Mouse (Mus musculus) heart, adult 2 months (tissue): Measurements from ENCODE around the gene Morn1. TPM values are rescaled to one million over a fixed set of nuclear protein-coding genes. Genes with fewer than 3 reads are reported as not detected.

Experiments used
- DNase-seq, 2 experiments: peaks; one replicate each; pipeline ENCODE4 v3.0.0; 2021
- H3K27ac ChIP-seq: fragments of 200-600 bp; 2 replicates; pipeline ENCODE4 v1.8.1; 2022
- H3K27me3 ChIP-seq: fragments of 200-500 bp; 2 replicates; pipeline ENCODE4 v1.6.1; 2012; ENCODE audit warnings: mild to moderate bottlenecking, low read length, inconsistent platforms, mixed read lengths; ENCODE audit not compliant: control insufficient read depth, insufficient read depth
- H3K36me3 ChIP-seq: fragments of 200-500 bp; 2 replicates; pipeline ENCODE4 v1.6.1; 2012; ENCODE audit warnings: low read length, inconsistent platforms; ENCODE audit not compliant: control insufficient read depth, insufficient read depth
- H3K4me1 ChIP-seq: fragments of 200-500 bp; 2 replicates; pipeline ENCODE4 v1.6.1; 2011; ENCODE audit warnings: low read length; ENCODE audit not compliant: control insufficient read depth, insufficient read depth
- H3K4me3 ChIP-seq: fragments of 200-600 bp; 2 replicates; pipeline ENCODE4 v1.8.1; 2022
- H3K79me2 ChIP-seq: fragments of 200-500 bp; replicated peaks from 2 replicates; pipeline ENCODE4 v1.6.1; 2012; ENCODE audit warnings: mild to moderate bottlenecking, inconsistent platforms, low read length, moderate library complexity, mixed read lengths; ENCODE audit not compliant: control insufficient read depth, insufficient read depth
- H3K9ac ChIP-seq: fragments of 200-500 bp; 2 replicates; pipeline ENCODE4 v1.6.1; 2012; ENCODE audit warnings: low read depth, mild to moderate bottlenecking, control low read depth, inconsistent platforms, low read length, mixed read lengths
- CTCF ChIP-seq: fragments of 200-600 bp; IDR thresholded peaks from 2 replicates; pipeline ENCODE4 v1.8.1; 2022; ENCODE audit warnings: antibody characterized with exemption, mild to moderate bottlenecking, moderate library complexity
- EP300 ChIP-seq: fragments of 200-500 bp; IDR thresholded peaks from 2 replicates; pipeline ENCODE4 v1.6.1; 2011; ENCODE audit warnings: low read depth, low read length, control low read depth; ENCODE audit not compliant: insufficient read depth
- POLR2A ChIP-seq: fragments of 200-500 bp; IDR thresholded peaks from 2 replicates; pipeline ENCODE4 v1.6.1; 2011; ENCODE audit warnings: mild to moderate bottlenecking, low read depth, low read length, control low read depth; ENCODE audit not compliant: insufficient read depth
- WGBS: fragments of 180-500 bp; shearing (Covaris S2); methylation state at CpG from one replicate; pipeline ENCODE4 v1.1.7; 2018; 5-methylcytosine and 5-hydroxymethylcytosine counted together
- intact Hi-C: fragments of 180-260 bp; cut with DNase I; formaldehyde crosslinking; loops from one replicate; pipeline ENCODE4 v1.15.1; 2025
- polyA plus RNA-seq: library from polyadenylated mRNA; depleted of rRNA; stranded (reverse); fragments of >200 nt; gene quantifications from 2 replicates; pipeline ENCODE4 v1.2.3, GENCODE M21; 2012
- total RNA-seq, 2 experiments: library from RNA; stranded (reverse); gene quantifications; 2 replicates each; pipeline ENCODE4 v1.2.3; 2021

The Morn1 gene
- total and polyA plus RNA-seq, 3 experiments = 1.1 to 2.5 (median 1.3) TPM

- peak in 1 of 2 experiments; percentile 67 for DNase-seq
- Histone ChIP-seq H3K4me3 (no peak overlapping the region), H3K9ac (no peak overlapping the region), H3K27me3 (no peaks in the 10 kb centered on the region), H3K27ac (peak overlapping the region; percentile 23), H3K79me2 (no peaks in the 10 kb centered on the region), H3K36me3 (no peaks in the 10 kb centered on the region), H3K4me1 (no peaks in the 10 kb centered on the region)
- intact Hi-C loops = no loop called here
- TF ChIP-seq EP300 = no peak
- no peak for TF ChIP-seq CTCF
- TF ChIP-seq POLR2A = no peak
- WGBS = 36% methylated on average over 16 of the region's 16 CpGs
Measured at GRCm38 (mm10) chr4:155122444-155123040, 36.2 kb downstream of the Morn1 start.

- no peak for TF ChIP-seq EP300
- no peak for TF ChIP-seq CTCF
- no peak for TF ChIP-seq POLR2A
- intact Hi-C loops = no loop called here
- H3K4me1 ChIP-seq = no peaks in the 10 kb centered on the region
- H3K4me3 ChIP-seq = no peak overlapping the region
- DNase-seq = no peak
- H3K79me2 ChIP-seq = no peaks in the 10 kb centered on the region
- no peaks in the 10 kb centered on the region for H3K27me3 ChIP-seq
- H3K36me3 ChIP-seq = no peaks in the 10 kb centered on the region
- H3K9ac ChIP-seq = no peak overlapping the region
- 87% methylated on average over 9 of the region's 9 CpGs for WGBS
- H3K27ac ChIP-seq = no peak overlapping the region
Measured at GRCm38 (mm10) chr4:155123868-155124534, 37.6 kb downstream of the Morn1 start.

- Histone ChIP-seq H3K9ac (no peak overlapping the region), H3K79me2 (no peaks in the 10 kb centered on the region), H3K4me3 (no peak overlapping the region), H3K4me1 (peaks cover 5% of the 10 kb centered on the region), H3K27me3 (no peaks in the 10 kb centered on the region), H3K27ac (no peak overlapping the region), H3K36me3 (no peaks in the 10 kb centered on the region)
- TF ChIP-seq EP300 (no peak), POLR2A (no peak), CTCF (no peak)
- intact Hi-C loops = no loop called here
- no peak for DNase-seq
- 62% methylated on average over 7 of the region's 7 CpGs for WGBS
Measured at GRCm38 (mm10) chr4:155125310-155125709, 38.9 kb downstream of the Morn1 start.

GRCm38 (mm10) chr4:155126194-155126593, 39.8 kb downstream of the Morn1 start:
- Histone ChIP-seq H3K79me2 (no peaks in the 10 kb centered on the region), H3K27me3 (no peaks in the 10 kb centered on the region), H3K4me3 (no peak overlapping the region), H3K27ac (no peak overlapping the region), H3K36me3 (no peaks in the 10 kb centered on the region), H3K9ac (no peak overlapping the region), H3K4me1 (peaks cover 9% of the 10 kb centered on the region)
- TF ChIP-seq CTCF (no peak), EP300 (no peak), POLR2A (no peak)
- WGBS = 78% methylated on average over 5 of the region's 5 CpGs
- intact Hi-C loops = no loop called here
- no peak for DNase-seq

GRCm38 (mm10) chr4:155126602-155127372, 40.4 kb downstream of the Morn1 start:
- intact Hi-C loops = no loop called here

GRCm38 (mm10) chr4:155128411-155128810, 42.0 kb downstream of the Morn1 start:
- WGBS = 93% methylated on average over 15 of the region's 15 CpGs
- Histone ChIP-seq H3K27ac (no peak overlapping the region), H3K4me1 (peaks cover 10% of the 10 kb centered on the region)

More at GRCm38 (mm10) chr4:155126602-155127372, 40.4 kb downstream of the Morn1 start:
- Histone ChIP-seq H3K27ac (no peak overlapping the region), H3K4me3 (no peak overlapping the region), H3K27me3 (no peaks in the 10 kb centered on the region), H3K9ac (no peak overlapping the region), H3K36me3 (no peaks in the 10 kb centered on the region), H3K4me1 (peaks cover 9% of the 10 kb centered on the region), H3K79me2 (no peaks in the 10 kb centered on the region)
- TF ChIP-seq POLR2A (no peak), EP300 (no peak), CTCF (no peak)
- no peak for DNase-seq
- WGBS = 84% methylated on average over 7 of the region's 7 CpGs

More at GRCm38 (mm10) chr4:155128411-155128810, 42.0 kb downstream of the Morn1 start:
- Histone ChIP-seq H3K27me3 (no peaks in the 10 kb centered on the region), H3K36me3 (no peaks in the 10 kb centered on the region), H3K9ac (no peak overlapping the region), H3K4me3 (no peak overlapping the region), H3K79me2 (no peaks in the 10 kb centered on the region)
- TF ChIP-seq POLR2A = no peak
- TF ChIP-seq EP300 = no peak
- TF ChIP-seq CTCF = no peak
- intact Hi-C loops = loop anchor here (2.0 kb wide), 1 partner anchor 34 kb away; no protein-coding TSS in a partner anchor
- no peak for DNase-seq
